Mouse (Mus musculus) thymus, adult 18-20 months (tissue): ENCODE measurements around the gene Ttc38.

Source experiments
- DNase-seq, 2 experiments: peaks; one replicate each; pipeline ENCODE4 v3.0.0; 2022; ENCODE audit warnings: mixed read lengths in 2 of 2

Ttc38 gene

GRCm38 (mm10) chr15:85897113-85897512 lies 65.0 kb downstream of the Ttc38 start:
- no peak for DNase-seq

GRCm38 (mm10) chr15:85899396-85899795 lies 67.3 kb downstream of the Ttc38 start:
- no peak for DNase-seq

- no peak for DNase-seq
Measured at GRCm38 (mm10) chr15:85900318-85900717, 68.2 kb downstream of the Ttc38 start.

GRCm38 (mm10) chr15:85900801-85901200 lies 68.7 kb downstream of the Ttc38 start:
- no peak for DNase-seq

- DNase-seq, result no peak
Measured at GRCm38 (mm10) chr15:85902505-85902904, 70.4 kb downstream of the Ttc38 start.

- no peak for DNase-seq
Measured at GRCm38 (mm10) chr15:85903826-85904225, 71.7 kb downstream of the Ttc38 start.
